Mouse (Mus musculus): ENCODE measurements at regions not wholly inside any gene's neighbourhood (a gene's known extent, or its start where the extent isn't known, plus 50 kb on each side); places are given as distances from the start of the nearest gene placed in this dataset.
A peak's percentile ranks its signal among the peaks of the same experiment; 100 is the strongest.

DNA sequence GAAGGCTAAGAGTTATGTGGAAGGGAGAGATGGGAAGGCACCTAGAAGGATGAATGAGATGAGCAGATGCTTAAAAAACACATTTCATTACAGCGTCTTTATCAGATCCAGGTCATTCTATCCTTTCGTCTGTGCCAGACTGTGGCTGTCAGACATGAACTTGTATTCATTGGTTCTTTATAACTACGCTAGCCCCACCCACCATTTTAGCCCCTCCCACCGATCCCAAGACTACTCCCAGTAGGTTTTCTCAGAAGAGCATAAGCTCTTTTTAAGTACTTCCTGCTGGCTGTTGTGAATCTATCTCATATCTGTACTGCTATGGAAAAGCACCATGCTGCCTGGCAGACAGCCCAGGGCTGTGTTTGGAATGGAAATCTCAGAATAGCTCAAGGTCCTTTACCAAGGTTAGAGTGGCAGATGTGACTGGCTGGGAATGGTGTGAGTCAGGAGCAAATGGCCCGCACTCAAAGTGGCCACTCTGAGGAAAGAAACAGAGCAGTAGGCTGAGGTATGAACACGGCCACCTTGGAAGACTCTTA, 121.1 kb upstream of the Gls start:
- Histone ChIP-seq H3K4me3 (ENCODE audit: insufficient read depth, low read length) (no peak overlapping the region), H3K4me1 (ENCODE audit: control insufficient read depth, insufficient read depth, low read length) (no peaks in the 10 kb centered on the region), H3K27ac (ENCODE audit: insufficient read depth, low read depth, low read length) (no peak overlapping the region)
- no peak for TF ChIP-seq CTCF (IDR thresholded peaks at IDR 0.05; ENCODE audit: low read depth, low read length)
- no peak for TF ChIP-seq POLR2A (IDR thresholded peaks at IDR 0.05; ENCODE audit: borderline replicate concordance, low read depth, low read length)

DNA sequence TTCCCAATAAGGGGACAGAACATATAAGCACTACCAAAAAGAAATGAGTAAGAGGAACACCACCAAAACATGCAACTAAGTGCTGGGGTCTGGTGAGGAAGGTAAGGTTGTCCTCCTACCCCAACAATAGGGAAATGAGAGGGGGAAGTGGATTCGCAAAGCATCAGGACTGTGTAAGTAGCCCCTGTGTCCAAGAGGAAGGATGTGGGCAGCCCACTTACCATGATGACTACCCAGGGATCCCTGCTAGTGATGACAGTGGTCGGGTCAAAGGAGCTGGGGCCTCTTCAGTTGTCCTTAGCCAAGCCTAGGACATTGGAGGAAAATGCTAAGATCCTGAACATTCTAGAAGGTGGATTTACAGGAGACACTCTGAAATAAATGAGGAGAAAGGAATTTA, 109.1 kb upstream of the Gls start:
- H3K4me1 ChIP-seq (ENCODE audit: control insufficient read depth, insufficient read depth, low read length), result peaks cover 6% of the 10 kb centered on the region
- no peak overlapping the region for H3K27ac ChIP-seq (ENCODE audit: insufficient read depth, low read depth, low read length)
- no peak for TF ChIP-seq CTCF (IDR thresholded peaks at IDR 0.05; ENCODE audit: low read depth, low read length)
- TF ChIP-seq POLR2A (IDR thresholded peaks at IDR 0.05; ENCODE audit: borderline replicate concordance, low read depth, low read length), result no peak
- no peak overlapping the region for H3K4me3 ChIP-seq (ENCODE audit: insufficient read depth, low read length)

DNA sequence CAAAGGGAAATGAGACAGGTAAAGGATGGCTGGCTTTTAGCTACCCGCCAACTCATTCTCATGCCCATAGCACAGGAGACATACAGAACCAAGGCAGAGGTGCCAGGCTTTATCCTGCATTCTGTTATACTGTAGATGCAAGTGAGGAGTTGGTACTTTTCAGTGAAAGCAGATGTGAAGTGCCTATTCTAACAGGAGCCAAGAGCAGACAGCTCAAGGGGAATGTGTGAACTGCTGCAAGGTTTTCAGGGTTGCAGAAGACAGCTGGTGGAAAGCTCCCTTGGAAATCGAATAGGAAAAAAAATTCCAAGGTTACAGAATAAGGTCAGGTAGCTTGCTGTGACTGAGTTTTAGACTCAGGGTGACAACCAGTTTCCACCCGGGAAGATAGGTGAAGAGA, 105.7 kb upstream of the Gls start:
- no peak for TF ChIP-seq CTCF (IDR thresholded peaks at IDR 0.05; ENCODE audit: low read depth, low read length)
- no peak for TF ChIP-seq POLR2A (IDR thresholded peaks at IDR 0.05; ENCODE audit: borderline replicate concordance, low read depth, low read length)
- Histone ChIP-seq H3K4me3 (ENCODE audit: insufficient read depth, low read length) (no peak overlapping the region), H3K4me1 (ENCODE audit: control insufficient read depth, insufficient read depth, low read length) (peaks cover 6% of the 10 kb centered on the region), H3K27ac (ENCODE audit: insufficient read depth, low read depth, low read length) (no peak overlapping the region)

DNA sequence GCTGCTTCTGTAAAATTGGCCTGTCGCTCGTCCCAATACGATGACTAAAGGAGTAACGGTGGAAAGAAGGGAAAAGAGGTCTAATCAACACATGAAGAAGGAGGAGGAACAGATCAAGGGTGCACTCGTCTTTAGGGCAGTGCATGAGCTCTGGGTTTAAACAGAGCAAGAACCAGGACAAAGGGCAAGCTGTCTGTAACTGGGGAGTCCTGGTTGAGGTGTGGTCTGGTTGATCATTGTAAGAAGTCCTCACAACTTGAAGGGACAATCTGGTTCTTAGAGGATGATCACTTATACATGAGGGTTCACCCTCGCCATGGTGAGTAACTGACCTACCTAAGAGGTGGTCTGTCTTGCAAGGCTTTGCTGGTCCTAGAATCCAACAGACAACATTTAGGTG, 105.2 kb upstream of the Gls start:
- no peak overlapping the region for H3K27ac ChIP-seq (ENCODE audit: insufficient read depth, low read depth, low read length)
- H3K4me3 ChIP-seq (ENCODE audit: insufficient read depth, low read length), result no peak overlapping the region
- TF ChIP-seq CTCF (IDR thresholded peaks at IDR 0.05; ENCODE audit: low read depth, low read length) (no peak), POLR2A (IDR thresholded peaks at IDR 0.05; ENCODE audit: borderline replicate concordance, low read depth, low read length) (no peak)
- H3K4me1 ChIP-seq (ENCODE audit: control insufficient read depth, insufficient read depth, low read length), result peaks cover 6% of the 10 kb centered on the region

DNA sequence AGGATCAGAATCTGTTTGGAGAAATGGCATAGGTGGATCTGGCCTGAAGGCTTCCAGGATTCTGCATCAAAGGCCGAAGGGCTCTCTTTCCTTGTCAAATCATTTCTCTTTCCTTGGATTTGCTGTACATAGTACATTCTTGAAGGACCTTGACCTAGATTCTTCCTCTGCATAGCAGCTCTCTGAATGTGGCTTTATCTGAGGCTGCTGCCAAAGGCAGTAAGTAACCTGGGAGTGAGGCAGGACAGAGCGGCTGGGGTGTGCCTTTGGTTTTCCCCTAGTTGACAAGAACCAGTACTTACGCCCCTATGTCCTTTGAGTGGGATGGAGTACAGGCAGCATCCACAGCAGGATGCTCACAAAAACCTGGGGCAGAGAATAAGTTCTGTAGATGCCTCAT, 103.7 kb upstream of the Gls start:
- no peak overlapping the region for H3K4me3 ChIP-seq (ENCODE audit: insufficient read depth, low read length)
- TF ChIP-seq CTCF (IDR thresholded peaks at IDR 0.05; ENCODE audit: low read depth, low read length) (no peak), POLR2A (IDR thresholded peaks at IDR 0.05; ENCODE audit: borderline replicate concordance, low read depth, low read length) (no peak)
- peaks cover 3% of the 10 kb centered on the region for H3K4me1 ChIP-seq (ENCODE audit: control insufficient read depth, insufficient read depth, low read length)
- no peak overlapping the region for H3K27ac ChIP-seq (ENCODE audit: insufficient read depth, low read depth, low read length)

DNA sequence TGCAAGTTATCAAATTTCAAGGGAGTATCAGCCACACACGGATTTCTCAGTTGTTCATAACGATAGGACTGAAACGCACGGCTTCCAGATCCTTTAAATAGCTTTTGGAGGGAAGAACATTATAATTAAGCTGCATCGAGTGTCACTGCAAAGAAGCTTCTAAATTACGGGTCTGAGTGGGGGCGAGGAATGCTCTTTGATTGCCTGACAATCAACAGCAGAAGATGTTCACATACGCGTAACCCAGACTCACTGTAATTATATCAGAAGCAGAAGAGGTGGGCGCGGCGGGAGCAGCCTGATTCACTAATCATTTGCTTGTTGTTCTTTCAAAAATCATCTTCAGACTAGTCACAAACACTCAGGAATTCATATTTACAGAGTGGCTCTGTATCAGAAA, 99.0 kb upstream of the Gls start:
- Histone ChIP-seq H3K27ac (ENCODE audit: insufficient read depth, low read depth, low read length) (no peak overlapping the region), H3K4me3 (ENCODE audit: insufficient read depth, low read length) (no peak overlapping the region), H3K4me1 (ENCODE audit: control insufficient read depth, insufficient read depth, low read length) (peaks cover 5% of the 10 kb centered on the region)
- no peak for TF ChIP-seq POLR2A (IDR thresholded peaks at IDR 0.05; ENCODE audit: borderline replicate concordance, low read depth, low read length)
- no peak for TF ChIP-seq CTCF (IDR thresholded peaks at IDR 0.05; ENCODE audit: low read depth, low read length)

DNA sequence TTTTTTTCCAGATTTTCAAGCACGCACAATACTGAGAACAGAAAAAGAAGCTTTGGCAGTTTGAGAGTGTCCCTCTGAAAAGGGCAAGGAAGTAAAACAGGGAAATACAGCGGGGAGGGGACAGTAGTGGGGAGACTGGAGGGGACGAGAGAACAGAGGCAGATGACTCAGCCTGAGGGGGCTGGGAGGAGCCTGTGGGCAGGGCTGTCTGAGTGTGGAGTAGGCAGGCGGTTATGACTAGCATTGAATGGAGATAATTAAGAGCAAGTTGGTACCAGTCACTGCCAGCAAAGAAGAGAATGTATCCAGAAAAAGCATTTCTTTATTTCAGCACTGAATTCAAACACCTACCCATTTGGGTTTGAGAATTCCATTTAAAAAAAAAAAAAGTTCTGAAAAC, 98.4 kb upstream of the Gls start:
- H3K27ac ChIP-seq (ENCODE audit: insufficient read depth, low read depth, low read length), result peak overlapping the region; percentile 19; the same call in 1 of the 2 replicates
- TF ChIP-seq POLR2A (IDR thresholded peaks at IDR 0.05; ENCODE audit: borderline replicate concordance, low read depth, low read length), result no peak
- peaks cover 5% of the 10 kb centered on the region for H3K4me1 ChIP-seq (ENCODE audit: control insufficient read depth, insufficient read depth, low read length)
- H3K4me3 ChIP-seq (ENCODE audit: insufficient read depth, low read length), result no peak overlapping the region

DNA sequence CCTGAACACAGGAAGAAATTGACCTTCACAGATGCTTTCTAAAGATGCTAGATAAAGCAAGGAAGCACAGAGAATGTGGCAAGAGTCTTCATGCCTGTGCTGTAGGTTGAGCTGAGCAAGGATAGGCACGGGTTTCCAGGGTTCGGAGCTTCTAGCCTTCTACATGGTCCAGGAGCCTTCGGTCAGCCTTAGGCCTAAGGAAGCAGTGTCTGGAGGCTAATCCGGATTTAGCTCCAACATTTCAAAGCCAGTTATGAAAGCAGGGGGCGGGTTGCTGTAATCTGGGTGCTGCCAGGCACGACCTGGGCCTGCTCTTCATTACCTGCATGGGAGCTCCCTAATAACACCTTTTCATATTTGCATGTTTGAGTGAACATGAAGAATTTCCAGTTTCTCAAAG, 97.5 kb upstream of the Gls start:
- peaks cover 5% of the 10 kb centered on the region for H3K4me1 ChIP-seq (ENCODE audit: control insufficient read depth, insufficient read depth, low read length)
- no peak for TF ChIP-seq CTCF (IDR thresholded peaks at IDR 0.05; ENCODE audit: low read depth, low read length)
- TF ChIP-seq POLR2A (IDR thresholded peaks at IDR 0.05; ENCODE audit: borderline replicate concordance, low read depth, low read length), result no peak
- no peak overlapping the region for H3K27ac ChIP-seq (ENCODE audit: insufficient read depth, low read depth, low read length)

DNA sequence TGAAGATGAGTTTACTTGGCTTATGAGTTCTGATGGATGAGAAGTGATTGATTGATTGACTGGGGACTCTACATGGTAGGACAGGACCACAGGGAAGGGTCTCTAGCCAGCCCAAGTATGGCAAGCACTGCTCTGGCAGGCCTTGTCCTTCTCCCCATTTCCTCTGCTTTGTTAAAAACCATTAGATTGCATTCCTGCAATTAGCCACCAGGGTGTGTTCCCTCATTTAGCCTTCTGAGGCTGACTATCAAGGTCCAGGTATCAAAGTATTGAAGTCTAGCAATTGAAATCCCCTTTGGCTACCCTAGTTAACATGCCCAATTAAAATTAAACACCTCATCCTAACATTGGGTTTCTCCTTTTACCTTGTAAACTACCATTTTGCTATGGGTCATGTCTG, 95.5 kb upstream of the Gls start:
- Histone ChIP-seq H3K27ac (ENCODE audit: insufficient read depth, low read depth, low read length) (no peak overlapping the region), H3K4me1 (ENCODE audit: control insufficient read depth, insufficient read depth, low read length) (peaks cover 5% of the 10 kb centered on the region), H3K4me3 (ENCODE audit: insufficient read depth, low read length) (no peak overlapping the region)
- TF ChIP-seq CTCF (IDR thresholded peaks at IDR 0.05; ENCODE audit: low read depth, low read length) (no peak), POLR2A (IDR thresholded peaks at IDR 0.05; ENCODE audit: borderline replicate concordance, low read depth, low read length) (no peak)

More for the DNA sequence above, 97.5 kb upstream of the Gls start:
- no peak overlapping the region for H3K4me3 ChIP-seq (ENCODE audit: insufficient read depth, low read length)

DNA sequence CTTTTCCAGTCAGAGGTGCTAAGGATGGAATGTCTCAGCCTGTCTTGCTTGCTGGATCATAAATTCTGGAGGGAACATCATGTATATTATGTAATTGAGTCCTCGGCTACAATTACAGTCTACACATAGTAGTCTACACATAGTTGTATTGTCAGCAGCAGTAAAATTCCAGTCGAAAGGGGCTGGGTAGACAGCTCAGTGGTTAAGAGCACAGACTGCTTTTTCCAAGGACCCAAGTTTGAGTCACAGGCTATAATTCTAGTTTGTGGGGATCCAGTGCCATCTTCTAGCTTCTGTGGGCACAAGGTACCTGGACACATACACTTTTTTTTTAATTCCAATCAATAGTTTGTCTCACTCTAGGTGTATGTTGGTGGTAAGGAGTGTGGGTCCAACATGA, 91.3 kb upstream of the Gls start:
- Histone ChIP-seq H3K4me3 (ENCODE audit: insufficient read depth, low read length) (no peak overlapping the region), H3K27ac (ENCODE audit: insufficient read depth, low read depth, low read length) (no peak overlapping the region), H3K4me1 (ENCODE audit: control insufficient read depth, insufficient read depth, low read length) (no peaks in the 10 kb centered on the region)
- no peak for TF ChIP-seq POLR2A (IDR thresholded peaks at IDR 0.05; ENCODE audit: borderline replicate concordance, low read depth, low read length)
- no peak for TF ChIP-seq CTCF (IDR thresholded peaks at IDR 0.05; ENCODE audit: low read depth, low read length)

DNA sequence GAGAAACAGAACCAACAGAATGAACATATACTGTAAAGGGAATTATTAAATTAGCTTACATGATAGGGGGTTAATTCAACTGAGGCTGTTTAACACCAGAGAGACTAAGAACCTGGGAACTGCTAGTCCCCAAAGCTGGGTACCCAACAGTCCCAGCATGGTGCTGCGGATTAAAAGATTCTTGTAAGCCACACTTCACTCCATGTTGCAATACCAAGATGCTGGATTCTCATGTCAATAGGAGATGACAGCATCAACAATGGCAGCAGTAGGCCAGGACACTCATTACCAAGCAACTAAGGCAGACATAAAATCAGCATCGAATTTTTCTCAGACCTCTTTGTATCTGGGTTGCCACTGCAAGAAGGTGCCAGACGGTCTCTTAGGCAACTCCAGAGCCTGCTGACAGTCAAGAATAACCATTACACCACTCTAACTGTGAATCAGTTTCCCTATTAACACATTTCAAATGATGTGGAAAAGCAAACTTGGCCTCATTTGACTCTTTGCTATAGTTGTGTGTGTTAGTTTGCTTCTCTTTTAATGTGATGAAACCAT, 79.1 kb upstream of the Gls start:
- Histone ChIP-seq H3K27ac (ENCODE audit: insufficient read depth, low read depth, low read length) (no peak overlapping the region), H3K4me3 (ENCODE audit: insufficient read depth, low read length) (no peak overlapping the region), H3K4me1 (ENCODE audit: control insufficient read depth, insufficient read depth, low read length) (no peaks in the 10 kb centered on the region)
- TF ChIP-seq POLR2A (IDR thresholded peaks at IDR 0.05; ENCODE audit: borderline replicate concordance, low read depth, low read length) (no peak), CTCF (IDR thresholded peaks at IDR 0.05; ENCODE audit: low read depth, low read length) (no peak)
